Mouse (Mus musculus): ENCODE data around the gene Nap1l4.

Gene Nap1l4

GRCm38 (mm10) chr7:143480498-143480897, 68.4 kb downstream of the Nap1l4 start:
- peak; percentile 66 to 88 for DNase-seq (ENCODE audit: inconsistent age in 2 of 2, low spot score in 1 of 2)

- no peak for DNase-seq (ENCODE audit: inconsistent age in 2 of 2, low spot score in 1 of 2)
Observed at GRCm38 (mm10) chr7:143477800-143478199, 71.1 kb downstream of the Nap1l4 start.

- no peak for DNase-seq (ENCODE audit: inconsistent age in 2 of 2, low spot score in 1 of 2)
Observed at GRCm38 (mm10) chr7:143476702-143477335, 72.1 kb downstream of the Nap1l4 start.

GRCm38 (mm10) chr7:143475876-143476275, 73.0 kb downstream of the Nap1l4 start:
- DNase-seq (ENCODE audit: inconsistent age in 2 of 2, low spot score in 1 of 2): peak; percentile 55 to 75

GRCm38 (mm10) chr7:143474811-143475210, 74.1 kb downstream of the Nap1l4 start:
- no peak for DNase-seq (ENCODE audit: inconsistent age in 2 of 2, low spot score in 1 of 2)

- DNase-seq (ENCODE audit: inconsistent age in 2 of 2, low spot score in 1 of 2): peak in 1 of 2 experiments; percentile 44
Observed at GRCm38 (mm10) chr7:143473347-143474101, 75.4 kb downstream of the Nap1l4 start, which contains the start of gene Slc22a18. Gene Slc22a18, plus strand, starts transcription at chr7:143473736.

GRCm38 (mm10) chr7:143469946-143470345, 79.0 kb downstream of the Nap1l4 start:
- DNase-seq (ENCODE audit: inconsistent age in 2 of 2, low spot score in 1 of 2): peak; percentile 72 to 90

- DNase-seq (ENCODE audit: inconsistent age in 2 of 2, low spot score in 1 of 2): no peak
Observed at GRCm38 (mm10) chr7:143467714-143468113, 81.2 kb downstream of the Nap1l4 start.

GRCm38 (mm10) chr7:143466099-143466677, 82.7 kb downstream of the Nap1l4 start:
- DNase-seq (ENCODE audit: inconsistent age in 2 of 2, low spot score in 1 of 2): peak; percentile 76 to 95

GRCm38 (mm10) chr7:143464811-143465560, 83.9 kb downstream of the Nap1l4 start:
- DNase-seq (ENCODE audit: inconsistent age in 2 of 2, low spot score in 1 of 2): peak; percentile 79 to 87

- peak; percentile 85 to 96 for DNase-seq (ENCODE audit: inconsistent age in 2 of 2, low spot score in 1 of 2)
Observed at GRCm38 (mm10) chr7:143463865-143464415, 85.0 kb downstream of the Nap1l4 start.

Data from adrenal gland, adult (tissue).